Mouse (Mus musculus): Measurements from ENCODE around the gene Prmt8. TPM values are rescaled to one million over a fixed set of nuclear protein-coding genes. Genes with fewer than 3 reads are reported as not detected.

Gene Prmt8
- polyA plus RNA-seq, 1 experiment from 2014 or later = not detected

GRCm38 (mm10) chr6:127692298-127692697, 77.0 kb downstream of the Prmt8 start:
- no peak overlapping the region for H3K9ac ChIP-seq (ENCODE audit: low read depth, low read length)
- H3K9me3 ChIP-seq (replicated peaks; ENCODE audit: low read length) = no peaks in the 10 kb centered on the region
- ATAC-seq (replicated peaks; ENCODE audit: low FRiP score, low read depth) (no peak), DNase-seq (ENCODE audit: low spot score) (no peak)
- no peak overlapping the region for H3K4me3 ChIP-seq (replicated peaks; ENCODE audit: low read depth, low read length)
- H3K4me2 ChIP-seq (ENCODE audit: low read length) = no peak overlapping the region
- no peak overlapping the region for H3K27ac ChIP-seq
- TF ChIP-seq CTCF (IDR thresholded peaks at IDR 0.05; ENCODE audit: low read depth) = no peak
- H3K27me3 ChIP-seq (ENCODE audit: insufficient read depth, low read length) = no peaks in the 10 kb centered on the region
- no peaks in the 10 kb centered on the region for H3K36me3 ChIP-seq (ENCODE audit: insufficient read depth, low read length)
- 59% methylated on average over 7 of the region's 7 CpGs for WGBS
- no peaks in the 10 kb centered on the region for H3K4me1 ChIP-seq (replicated peaks; ENCODE audit: insufficient read depth, low read length)

- TF ChIP-seq CTCF (IDR thresholded peaks at IDR 0.05; ENCODE audit: low read depth) = no peak
- 96% methylated on average over 6 of the region's 6 CpGs for WGBS
- Histone ChIP-seq H3K9ac (ENCODE audit: low read depth, low read length) (no peak overlapping the region), H3K36me3 (ENCODE audit: insufficient read depth, low read length) (no peaks in the 10 kb centered on the region), H3K4me2 (ENCODE audit: low read length) (no peak overlapping the region), H3K9me3 (replicated peaks; ENCODE audit: low read length) (no peaks in the 10 kb centered on the region), H3K27me3 (ENCODE audit: insufficient read depth, low read length) (no peaks in the 10 kb centered on the region), H3K4me3 (replicated peaks; ENCODE audit: low read depth, low read length) (no peak overlapping the region), H3K4me1 (replicated peaks; ENCODE audit: insufficient read depth, low read length) (no peaks in the 10 kb centered on the region), H3K27ac (no peak overlapping the region)
- no peak for DNase-seq (ENCODE audit: low spot score)
- ATAC-seq (replicated peaks; ENCODE audit: low FRiP score, low read depth) = no peak
Measured at GRCm38 (mm10) chr6:127687181-127687860, 82.0 kb downstream of the Prmt8 start.

DNA sequence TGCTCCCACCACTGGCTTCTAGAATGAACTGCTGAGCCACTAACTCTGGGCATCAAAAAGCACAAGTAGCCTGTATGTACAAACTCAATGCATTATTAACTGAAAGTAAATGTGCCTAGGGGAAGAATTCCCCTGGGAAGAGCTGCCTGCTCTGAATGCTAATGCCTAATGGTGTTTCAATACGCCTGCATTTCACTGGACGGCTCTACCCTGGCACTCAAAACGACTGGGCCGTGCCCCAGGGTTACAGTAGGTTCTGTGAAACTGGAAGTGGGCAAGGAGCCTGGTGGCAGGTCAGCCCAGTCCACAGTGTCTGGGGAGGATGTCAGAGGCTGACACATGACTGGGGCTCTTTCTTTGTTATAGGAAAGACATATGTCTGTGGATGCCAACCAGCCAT, 84.3 kb downstream of the Prmt8 start:
- Histone ChIP-seq H3K27ac (no peak overlapping the region), H3K27me3 (ENCODE audit: insufficient read depth, low read length) (no peaks in the 10 kb centered on the region), H3K4me3 (replicated peaks; ENCODE audit: low read depth, low read length) (no peak overlapping the region), H3K36me3 (ENCODE audit: insufficient read depth, low read length) (no peaks in the 10 kb centered on the region), H3K9me3 (replicated peaks; ENCODE audit: low read length) (no peaks in the 10 kb centered on the region), H3K9ac (ENCODE audit: low read depth, low read length) (no peak overlapping the region), H3K4me1 (replicated peaks; ENCODE audit: insufficient read depth, low read length) (no peaks in the 10 kb centered on the region), H3K4me2 (ENCODE audit: low read length) (no peak overlapping the region)
- 71% methylated on average over 4 of the region's 4 CpGs for WGBS
- TF ChIP-seq CTCF (IDR thresholded peaks at IDR 0.05; ENCODE audit: low read depth) = no peak
- ATAC-seq (replicated peaks; ENCODE audit: low FRiP score, low read depth) (no peak), DNase-seq (ENCODE audit: low spot score) (no peak)

- Histone ChIP-seq H3K4me2 (ENCODE audit: low read length) (no peak overlapping the region), H3K4me1 (replicated peaks; ENCODE audit: insufficient read depth, low read length) (no peaks in the 10 kb centered on the region), H3K4me3 (replicated peaks; ENCODE audit: low read depth, low read length) (no peak overlapping the region), H3K27me3 (ENCODE audit: insufficient read depth, low read length) (no peaks in the 10 kb centered on the region), H3K9me3 (replicated peaks; ENCODE audit: low read length) (no peaks in the 10 kb centered on the region), H3K27ac (no peak overlapping the region), H3K9ac (ENCODE audit: low read depth, low read length) (no peak overlapping the region), H3K36me3 (ENCODE audit: insufficient read depth, low read length) (no peaks in the 10 kb centered on the region)
- ATAC-seq (replicated peaks; ENCODE audit: low FRiP score, low read depth) = no peak
- no peak for DNase-seq (ENCODE audit: low spot score)
- TF ChIP-seq CTCF (IDR thresholded peaks at IDR 0.05; ENCODE audit: low read depth) = no peak
- 61% methylated on average over 8 of the region's 8 CpGs for WGBS
Measured at GRCm38 (mm10) chr6:127683561-127683960, 85.7 kb downstream of the Prmt8 start.

GRCm38 (mm10) chr6:127680784-127681183, 88.5 kb downstream of the Prmt8 start:
- no peak overlapping the region for H3K27ac ChIP-seq
- H3K27me3 ChIP-seq (ENCODE audit: insufficient read depth, low read length) = no peaks in the 10 kb centered on the region
- ATAC-seq (replicated peaks; ENCODE audit: low FRiP score, low read depth) (peak; percentile 36; the same call in 1 of the 2 replicates), DNase-seq (ENCODE audit: low spot score) (no peak)
- no peaks in the 10 kb centered on the region for H3K4me1 ChIP-seq (replicated peaks; ENCODE audit: insufficient read depth, low read length)
- WGBS = 67% methylated on average over 7 of the region's 7 CpGs
- no peak overlapping the region for H3K9ac ChIP-seq (ENCODE audit: low read depth, low read length)
- H3K36me3 ChIP-seq (ENCODE audit: insufficient read depth, low read length) = no peaks in the 10 kb centered on the region
- no peak for TF ChIP-seq CTCF (IDR thresholded peaks at IDR 0.05; ENCODE audit: low read depth)
- no peaks in the 10 kb centered on the region for H3K9me3 ChIP-seq (replicated peaks; ENCODE audit: low read length)
- H3K4me3 ChIP-seq (replicated peaks; ENCODE audit: low read depth, low read length) = no peak overlapping the region
- no peak overlapping the region for H3K4me2 ChIP-seq (ENCODE audit: low read length)

DNA sequence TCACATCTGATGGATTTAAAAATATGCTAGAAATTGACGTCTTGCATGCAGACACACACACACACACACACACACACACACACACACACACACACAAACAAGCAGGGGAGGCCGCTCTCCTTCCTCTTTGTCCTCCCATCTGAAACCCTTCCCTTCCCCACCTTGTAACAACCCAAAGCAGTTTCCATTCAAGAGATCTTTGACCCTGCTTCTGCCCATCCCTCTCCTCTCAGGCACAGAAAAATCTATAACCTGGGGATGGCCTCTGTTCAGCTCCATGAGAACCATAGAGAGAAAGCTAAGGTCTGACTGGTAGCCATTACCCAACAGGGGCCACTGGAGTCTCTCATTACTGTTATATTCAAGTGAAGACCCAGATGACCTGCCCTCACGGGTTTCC, 90.3 kb downstream of the Prmt8 start:
- H3K4me2 ChIP-seq (ENCODE audit: low read length) = no peak overlapping the region
- H3K4me3 ChIP-seq (replicated peaks; ENCODE audit: low read depth, low read length) = no peak overlapping the region
- ATAC-seq (replicated peaks; ENCODE audit: low FRiP score, low read depth) = no peak
- no peak overlapping the region for H3K27ac ChIP-seq
- TF ChIP-seq CTCF (IDR thresholded peaks at IDR 0.05; ENCODE audit: low read depth) = no peak
- H3K9me3 ChIP-seq (replicated peaks; ENCODE audit: low read length) = no peaks in the 10 kb centered on the region
- no peaks in the 10 kb centered on the region for H3K27me3 ChIP-seq (ENCODE audit: insufficient read depth, low read length)
- H3K4me1 ChIP-seq (replicated peaks; ENCODE audit: insufficient read depth, low read length) = no peaks in the 10 kb centered on the region
- no peak for DNase-seq (ENCODE audit: low spot score)
- WGBS = 85% methylated on average over 3 of the region's 3 CpGs
- no peak overlapping the region for H3K9ac ChIP-seq (ENCODE audit: low read depth, low read length)
- no peaks in the 10 kb centered on the region for H3K36me3 ChIP-seq (ENCODE audit: insufficient read depth, low read length)

- Histone ChIP-seq H3K36me3 (ENCODE audit: insufficient read depth, low read length) (no peaks in the 10 kb centered on the region), H3K27ac (no peak overlapping the region), H3K4me3 (replicated peaks; ENCODE audit: low read depth, low read length) (no peak overlapping the region), H3K4me1 (replicated peaks; ENCODE audit: insufficient read depth, low read length) (no peaks in the 10 kb centered on the region), H3K4me2 (ENCODE audit: low read length) (no peak overlapping the region), H3K9ac (ENCODE audit: low read depth, low read length) (no peak overlapping the region), H3K27me3 (ENCODE audit: insufficient read depth, low read length) (no peaks in the 10 kb centered on the region), H3K9me3 (replicated peaks; ENCODE audit: low read length) (no peaks in the 10 kb centered on the region)
- no peak for DNase-seq (ENCODE audit: low spot score)
- WGBS = 67% methylated on average over 9 of the region's 9 CpGs
- no peak for ATAC-seq (replicated peaks; ENCODE audit: low FRiP score, low read depth)
- no peak for TF ChIP-seq CTCF (IDR thresholded peaks at IDR 0.05; ENCODE audit: low read depth)
Measured at GRCm38 (mm10) chr6:127678320-127678719, 91.0 kb downstream of the Prmt8 start.
